Comparison of ENCODE assay signal across 30 mouse cellular contexts in genomic region chr17:66871396-66871795, GRCm38 (mm10).
"Had no signal": no experiment of that assay in that cellular context is flagged by ENCODE, and none has a peak within 500 bp of the region (broad histone marks: within the 10 kb centered on the region; RNA-seq: fewer than 3 reads in every experiment).

No protein-coding gene starts in this region.

- ATAC-seq: liver, embryonic 12.5 days; liver, postnatal 0 days; lung, postnatal 0 days; midbrain, embryonic 13.5 days; midbrain, embryonic 15.5 days; midbrain, embryonic 16.5 days had no signal

- H3K9me3 ChIP-seq: limb, embryonic 10.5 days; limb, embryonic 12.5 days; limb, embryonic 13.5 days; limb, embryonic 15.5 days; liver, embryonic 12.5 days; liver, embryonic 13.5 days; liver, embryonic 15.5 days; lung, embryonic 15.5 days; midbrain, embryonic 10.5 days; midbrain, embryonic 12.5 days; midbrain, embryonic 13.5 days; midbrain, embryonic 15.5 days had no signal

- H3K27ac ChIP-seq: left cerebral cortex, adult 2 months; limb, embryonic 12.5 days; limb, embryonic 13.5 days; limb, embryonic 15.5 days; liver, embryonic 12.5 days; liver, embryonic 13.5 days; liver, embryonic 14.5 days; liver, embryonic 15.5 days; lung, embryonic 15.5 days; macrophage; midbrain, embryonic 10.5 days; midbrain, embryonic 12.5 days; midbrain, embryonic 13.5 days; midbrain, embryonic 15.5 days had no signal

- H3K4me2 ChIP-seq: limb, embryonic 12.5 days; limb, embryonic 13.5 days; limb, embryonic 15.5 days; liver, embryonic 11.5 days; liver, embryonic 12.5 days; liver, embryonic 13.5 days; liver, embryonic 15.5 days; lung, embryonic 14.5 days; lung, embryonic 15.5 days; midbrain, embryonic 12.5 days; midbrain, embryonic 13.5 days; midbrain, embryonic 15.5 days had no signal

- H3K27me3 ChIP-seq: limb, embryonic 12.5 days; limb, embryonic 13.5 days; limb, embryonic 15.5 days; liver, embryonic 12.5 days; liver, embryonic 13.5 days; liver, embryonic 15.5 days; lung, embryonic 15.5 days; midbrain, embryonic 12.5 days; midbrain, embryonic 13.5 days; midbrain, embryonic 15.5 days had no signal

- DNase-seq: left cerebral cortex, postnatal 4 days; liver; liver, embryonic 13.5 days; liver, postnatal 0 days; lung, adult 18-20 months; lung, adult 2 months; lung, embryonic 14.5 days; lung, postnatal 10 days; lung, postnatal 14 days; lung, postnatal 36 days; lung, postnatal 4 days; midbrain, embryonic 14.5 days had no signal

- H3K36me3 ChIP-seq: limb, embryonic 10.5 days; limb, embryonic 12.5 days; limb, embryonic 13.5 days; limb, embryonic 15.5 days; liver, embryonic 12.5 days; liver, embryonic 13.5 days; liver, embryonic 15.5 days; lung, embryonic 15.5 days; midbrain, embryonic 10.5 days; midbrain, embryonic 12.5 days; midbrain, embryonic 13.5 days; midbrain, embryonic 15.5 days had no signal

- H3K9ac ChIP-seq: limb, embryonic 12.5 days; limb, embryonic 13.5 days; limb, embryonic 15.5 days; liver, embryonic 12.5 days; liver, embryonic 13.5 days; liver, embryonic 14.5 days; liver, embryonic 15.5 days; liver, postnatal 0 days; lung, embryonic 14.5 days; lung, embryonic 15.5 days; midbrain, embryonic 12.5 days; midbrain, embryonic 13.5 days; midbrain, embryonic 15.5 days had no signal

- H3K4me3 ChIP-seq: left cerebral cortex, adult 2 months; limb, embryonic 10.5 days; limb, embryonic 12.5 days; limb, embryonic 13.5 days; limb, embryonic 15.5 days; liver, embryonic 12.5 days; liver, embryonic 13.5 days; liver, embryonic 15.5 days; lung, embryonic 15.5 days; midbrain, embryonic 10.5 days; midbrain, embryonic 12.5 days; midbrain, embryonic 13.5 days; midbrain, embryonic 15.5 days; myocyte had no signal

- H3K4me1 ChIP-seq: liver, embryonic 12.5 days; liver, embryonic 13.5 days; liver, embryonic 15.5 days; lung, embryonic 15.5 days had no signal
